Mouse (Mus musculus) naive thymus-derived CD4-positive, alpha-beta T cell, adult 2 months (primary cell): ENCODE results near the gene Prmt1.

Experiments used
- DNase-seq: peaks from one replicate; pipeline ENCODE4 v3.0.0-alpha.2; 2011; ENCODE audit warnings: low read depth

The Prmt1 gene

GRCm38 (mm10) chr7:44951960-44952359, 34.4 kb downstream of the Prmt1 start:
- no peak for DNase-seq

- no peak for DNase-seq
Measured at GRCm38 (mm10) chr7:44949922-44950321, 36.4 kb downstream of the Prmt1 start.

- no peak for DNase-seq
Measured at GRCm38 (mm10) chr7:44942904-44943303, 43.5 kb downstream of the Prmt1 start, which contains the start of gene Tsks. Gene Tsks, plus strand, starts transcription at chr7:44943204.

- no peak for DNase-seq
Measured at GRCm38 (mm10) chr7:44938680-44939079, 47.7 kb downstream of the Prmt1 start.

GRCm38 (mm10) chr7:44929204-44930151, 56.9 kb downstream of the Prmt1 start, which contains the start of gene Ap2a1:
Gene Ap2a1, minus strand, starts transcription at chr7:44929496.
- peak; percentile 100 for DNase-seq

- DNase-seq = peak; percentile 15
Measured at GRCm38 (mm10) chr7:44928570-44928969, 57.8 kb downstream of the Prmt1 start.
